Mouse (Mus musculus) CD4-positive helper T cell, adult 2 months (primary cell): ENCODE data around the gene Abt1.

Source experiments
- DNase-seq: peaks from one replicate; pipeline ENCODE4 v3.0.0-alpha.2; 2012; ENCODE audit warnings: low read depth, missing footprints, low spot score

Abt1 gene

GRCm38 (mm10) chr13:23423286-23424051 is at the start of gene Abt1:
Gene Abt1, minus strand, starts transcription at chr13:23423866.
- DNase-seq, result peak; percentile 95

- DNase-seq, result peak; percentile 77
Observed at GRCm38 (mm10) chr13:23466911-23467310, 43.2 kb upstream of the Abt1 start.

- DNase-seq, result no peak
Observed at GRCm38 (mm10) chr13:23466306-23466705, 42.6 kb upstream of the Abt1 start.

GRCm38 (mm10) chr13:23465600-23466109 is 42.0 kb upstream of the Abt1 start, which contains the start of gene Btn1a1:
Gene Btn1a1, minus strand, starts transcription at chr13:23465901.
- DNase-seq, result peak; percentile 37

GRCm38 (mm10) chr13:23464841-23465366 is 41.2 kb upstream of the Abt1 start:
- peak; percentile 20 for DNase-seq

GRCm38 (mm10) chr13:23464224-23464637 is 40.6 kb upstream of the Abt1 start:
- DNase-seq, result peak; percentile 42

GRCm38 (mm10) chr13:23463381-23464223 is 39.9 kb upstream of the Abt1 start:
- peak; percentile 24 for DNase-seq

- DNase-seq, result no peak
Observed at GRCm38 (mm10) chr13:23462669-23463068, 39.0 kb upstream of the Abt1 start.

GRCm38 (mm10) chr13:23462063-23462462 is 38.4 kb upstream of the Abt1 start:
- DNase-seq, result no peak

- no peak for DNase-seq
Observed at GRCm38 (mm10) chr13:23459264-23459846, 35.7 kb upstream of the Abt1 start.

- no peak for DNase-seq
Observed at GRCm38 (mm10) chr13:23453926-23454325, 30.3 kb upstream of the Abt1 start.

GRCm38 (mm10) chr13:23453362-23453862 is 29.7 kb upstream of the Abt1 start:
- peak; percentile 85 for DNase-seq

- peak; percentile 78 for DNase-seq
Observed at GRCm38 (mm10) chr13:23450398-23450797, 26.7 kb upstream of the Abt1 start.

- DNase-seq, result peak; percentile 66
Observed at GRCm38 (mm10) chr13:23449235-23450095, 25.8 kb upstream of the Abt1 start.

GRCm38 (mm10) chr13:23448758-23449157 is 25.1 kb upstream of the Abt1 start:
- no peak for DNase-seq

- DNase-seq, result peak; percentile 86
Observed at GRCm38 (mm10) chr13:23446498-23446952, 22.9 kb upstream of the Abt1 start.

- peak; percentile 91 for DNase-seq
Observed at GRCm38 (mm10) chr13:23445561-23446320, 22.1 kb upstream of the Abt1 start.

- no peak for DNase-seq
Observed at GRCm38 (mm10) chr13:23445156-23445555, 21.5 kb upstream of the Abt1 start.

- DNase-seq, result no peak
Observed at GRCm38 (mm10) chr13:23444451-23444850, 20.8 kb upstream of the Abt1 start.

GRCm38 (mm10) chr13:23439901-23440300 is 16.2 kb upstream of the Abt1 start:
- DNase-seq, result no peak
